Mouse (Mus musculus): ENCODE data around the gene Scel. TPM values are rescaled to one million over a fixed set of nuclear protein-coding genes. Genes with fewer than 3 reads are reported as not detected.

Gene Scel
- polyA plus RNA-seq, 1 experiment from 2014 or later = 66.6 TPM

- ChIA-PET POLR2A (no interaction called here), CTCF (interaction anchor here (2.3 kb wide), 1 partner anchor 56 kb away, joined by 18 read pairs; no protein-coding TSS in a partner anchor)
- no peak for TF ChIP-seq CTCF (IDR thresholded peaks at IDR 0.05)
- H3K27me3 ChIP-seq = no peaks in the 10 kb centered on the region
- in situ Hi-C loops (cut with MboI; ENCODE audit: low pct_unique_long_range_greater_than_20kb) = no loop called here
- no peak for ATAC-seq
- DNase-seq (ENCODE audit: low read depth, low spot score) = no peak
These were observed 35.2 kb upstream of the Scel start for GRCm38 (mm10) chr14:103477959-103478358.

GRCm38 (mm10) chr14:103479446-103479845, 33.7 kb upstream of the Scel start:
- peak; percentile 68 for TF ChIP-seq CTCF (IDR thresholded peaks at IDR 0.05)
- H3K27me3 ChIP-seq = no peaks in the 10 kb centered on the region
- ChIA-PET CTCF (interaction anchor here (1.1 to 2.3 kb wide), 9 partner anchors 8 to 262 kb away, joined by 3 to 18 read pairs (median 7); partner anchors contain the start of gene Scel), POLR2A (interaction anchor here (0.5 kb wide), 1 partner anchor 79 kb away, joined by 3 read pairs; no protein-coding TSS in a partner anchor)
- peak; percentile 69 for ATAC-seq
- in situ Hi-C loops (cut with MboI; ENCODE audit: low pct_unique_long_range_greater_than_20kb) = no loop called here
- DNase-seq (ENCODE audit: low read depth, low spot score) = no peak

- in situ Hi-C loops (cut with MboI; ENCODE audit: low pct_unique_long_range_greater_than_20kb) = loop anchor here (5.0 kb wide), 1 partner anchor 56 kb away; no protein-coding TSS in a partner anchor
- ATAC-seq (no peak), DNase-seq (ENCODE audit: low read depth, low spot score) (no peak)
- no peak for TF ChIP-seq CTCF (IDR thresholded peaks at IDR 0.05)
- ChIA-PET CTCF (no interaction called here), POLR2A (no interaction called here)
- H3K27me3 ChIP-seq = no peaks in the 10 kb centered on the region
These were observed 31.6 kb upstream of the Scel start for GRCm38 (mm10) chr14:103481514-103481913.

GRCm38 (mm10) chr14:103485671-103486070, 27.5 kb upstream of the Scel start:
- TF ChIP-seq CTCF (IDR thresholded peaks at IDR 0.05) = no peak
- POLR2A ChIA-PET = interaction anchor here (1.0 kb wide), 1 partner anchor 30 kb away, joined by 7 read pairs; no protein-coding TSS in a partner anchor
- in situ Hi-C loops (cut with MboI; ENCODE audit: low pct_unique_long_range_greater_than_20kb) = no loop called here

GRCm38 (mm10) chr14:103486974-103487373, 26.2 kb upstream of the Scel start:
- in situ Hi-C loops (cut with MboI; ENCODE audit: low pct_unique_long_range_greater_than_20kb) = no loop called here
- POLR2A ChIA-PET = interaction anchor here (0.6 kb wide), 1 partner anchor 10 kb away, joined by 3 read pairs; no protein-coding TSS in a partner anchor
- no peaks in the 10 kb centered on the region for H3K27me3 ChIP-seq
- no peak for DNase-seq (ENCODE audit: low read depth, low spot score)
- ATAC-seq = no peak
- CTCF ChIA-PET = interaction anchor here (1.0 to 1.3 kb wide), 3 partner anchors 12 to 28 kb away, joined by 3 read pairs; no protein-coding TSS in a partner anchor
- no peak for TF ChIP-seq CTCF (IDR thresholded peaks at IDR 0.05)

More at GRCm38 (mm10) chr14:103485671-103486070, 27.5 kb upstream of the Scel start:
- DNase-seq (ENCODE audit: low read depth, low spot score) (no peak), ATAC-seq (no peak)
- CTCF ChIA-PET = interaction anchor here (2.0 to 2.1 kb wide), 2 partner anchors 14 to 51 kb away, joined by 5 to 7 read pairs; no protein-coding TSS in a partner anchor
- no peaks in the 10 kb centered on the region for H3K27me3 ChIP-seq

- POLR2A ChIA-PET = no interaction called here
- TF ChIP-seq CTCF (IDR thresholded peaks at IDR 0.05) = peak; percentile 27
- DNase-seq (ENCODE audit: low read depth, low spot score) (no peak), ATAC-seq (no peak)
- CTCF ChIA-PET = interaction anchor here (0.7 to 1.6 kb wide), 3 partner anchors 9 to 18 kb away, joined by 4 to 5 read pairs (median 4); no protein-coding TSS in a partner anchor
- in situ Hi-C loops (cut with MboI; ENCODE audit: low pct_unique_long_range_greater_than_20kb) = no loop called here
- H3K27me3 ChIP-seq = no peaks in the 10 kb centered on the region
These were observed 24.5 kb upstream of the Scel start for GRCm38 (mm10) chr14:103488659-103489058.

GRCm38 (mm10) chr14:103498199-103498598, 14.9 kb upstream of the Scel start:
- no peaks in the 10 kb centered on the region for H3K27me3 ChIP-seq
- no peak for DNase-seq (ENCODE audit: low read depth, low spot score)
- no peak for TF ChIP-seq CTCF (IDR thresholded peaks at IDR 0.05)
- CTCF ChIA-PET = interaction anchor here (1.0 to 3.0 kb wide), 3 partner anchors 12 to 154 kb away, joined by 3 to 13 read pairs (median 3); partner anchors contain the start of gene Scel
- in situ Hi-C loops (cut with MboI; ENCODE audit: low pct_unique_long_range_greater_than_20kb) = no loop called here
- POLR2A ChIA-PET = no interaction called here
- no peak for ATAC-seq

GRCm38 (mm10) chr14:103498613-103499012, 14.5 kb upstream of the Scel start:
- in situ Hi-C loops (cut with MboI; ENCODE audit: low pct_unique_long_range_greater_than_20kb) = no loop called here
- no peak for TF ChIP-seq CTCF (IDR thresholded peaks at IDR 0.05)
- CTCF ChIA-PET = interaction anchor here (1.0 to 3.0 kb wide), 3 partner anchors 12 to 154 kb away, joined by 3 to 13 read pairs (median 3); partner anchors contain the start of gene Scel
- POLR2A ChIA-PET = no interaction called here
- H3K27me3 ChIP-seq = no peaks in the 10 kb centered on the region
- ATAC-seq (no peak), DNase-seq (ENCODE audit: low read depth, low spot score) (no peak)

GRCm38 (mm10) chr14:103499060-103499459, 14.1 kb upstream of the Scel start:
- CTCF ChIA-PET = interaction anchor here (1.0 to 3.0 kb wide), 4 partner anchors 13 to 154 kb away, joined by 3 to 13 read pairs (median 4); partner anchors contain the start of gene Scel
- H3K27me3 ChIP-seq = no peaks in the 10 kb centered on the region
- POLR2A ChIA-PET = no interaction called here
- in situ Hi-C loops (cut with MboI; ENCODE audit: low pct_unique_long_range_greater_than_20kb) = no loop called here
- no peak for TF ChIP-seq CTCF (IDR thresholded peaks at IDR 0.05)
- ATAC-seq = no peak
- no peak for DNase-seq (ENCODE audit: low read depth, low spot score)

- peak; percentile 96 for ATAC-seq
- CTCF ChIA-PET = interaction anchor here (1.6 to 3.0 kb wide), 2 partner anchors 13 to 16 kb away, joined by 4 to 13 read pairs; partner anchors contain the start of gene Scel
- no peaks in the 10 kb centered on the region for H3K27me3 ChIP-seq
- POLR2A ChIA-PET = interaction anchor here (1.5 kb wide), 1 partner anchor 13 kb away, joined by 6 read pairs; the partner anchor contains the start of gene Scel
- in situ Hi-C loops (cut with MboI; ENCODE audit: low pct_unique_long_range_greater_than_20kb) = loop anchor here (25.0 kb wide), 1 partner anchor 413 kb away; the partner anchor contains the start of gene Fbxl3
- peak; percentile 80 for DNase-seq (ENCODE audit: low read depth, low spot score)
- no peak for TF ChIP-seq CTCF (IDR thresholded peaks at IDR 0.05)
These were observed 12.8 kb upstream of the Scel start for GRCm38 (mm10) chr14:103500309-103500708.

- peak; percentile 89 for ATAC-seq
These were observed 12.2 kb upstream of the Scel start for GRCm38 (mm10) chr14:103500941-103501340.

More at GRCm38 (mm10) chr14:103500941-103501340, 12.2 kb upstream of the Scel start:
- DNase-seq (ENCODE audit: low read depth, low spot score) = no peak
- ChIA-PET POLR2A (interaction anchor here (0.7 to 1.5 kb wide), 2 partner anchors 12 to 38 kb away, joined by 3 to 6 read pairs; partner anchors contain the start of gene Scel), CTCF (interaction anchor here (1.6 to 3.0 kb wide), 2 partner anchors 12 to 17 kb away, joined by 4 to 13 read pairs; partner anchors contain the start of gene Scel)
- TF ChIP-seq CTCF (IDR thresholded peaks at IDR 0.05) = no peak
- H3K27me3 ChIP-seq = no peaks in the 10 kb centered on the region
- in situ Hi-C loops (cut with MboI; ENCODE audit: low pct_unique_long_range_greater_than_20kb) = loop anchor here (25.0 kb wide), 1 partner anchor 414 kb away; the partner anchor contains the start of gene Fbxl3

All from Patski (cell line).